Comparison of ENCODE assay signal across 12 mouse cellular contexts in genomic region chr2:52211358-52211899, GRCm38 (mm10).
DNase-seq lines count a peak whose midpoint lies in the region; ATAC-seq lines count a peak whose summit lies in the region.
"Had no signal": no experiment of that assay in that cellular context is flagged by ENCODE, and none has a peak within 500 bp of the region (broad histone marks: within the 10 kb centered on the region; RNA-seq: fewer than 3 reads in every experiment).

No protein-coding gene starts in this region.

- 0 out of 2 replicates have a peak, but pooled peaks cover 2% of the 10 kb centered on the region for H3K4me1 ChIP-seq in lung, embryonic 16.5 days (replicated peaks; ENCODE audit: control insufficient read depth, insufficient read depth, low read length)
- H3K4me1 ChIP-seq: neural tube, embryonic 12.5 days had no signal

- no peak overlapping the region for H3K4me2 ChIP-seq in lung, embryonic 16.5 days (ENCODE audit: low read depth, low read length)
- H3K4me2 ChIP-seq: neural tube, embryonic 12.5 days had no signal

- H3K36me3 ChIP-seq in lung, embryonic 16.5 days (ENCODE audit: control insufficient read depth, insufficient read depth, low read length) = no peaks in the 10 kb centered on the region
- H3K36me3 ChIP-seq: neural tube, embryonic 12.5 days had no signal

- no peaks in the 10 kb centered on the region for H3K9me3 ChIP-seq in lung, embryonic 16.5 days (ENCODE audit: control insufficient read depth, low read length)
- H3K9me3 ChIP-seq: neural tube, embryonic 12.5 days had no signal

- peak; percentile 29 for DNase-seq in embryo, embryonic 10 days (ENCODE audit: low spot score)
- DNase-seq in embryo, embryonic 9.5 days (ENCODE audit: extremely low spot score) = no peak
- peak; percentile 29 for DNase-seq in left cerebral cortex, postnatal 4 days
- DNase-seq in left cerebral cortex, postnatal 14 days (ENCODE audit: low spot score in 2 of 2) = no peak
- DNase-seq in cerebellum, adult 9-10 months = peak; percentile 79
- DNase-seq in left cerebral cortex, adult 9 months (ENCODE audit: low spot score in 2 of 2) = no peak
- no peak for DNase-seq in ovary, postnatal 10 days (ENCODE audit: low spot score)
- DNase-seq: heart, adult 18-20 months had no signal

- no peak overlapping the region for H3K9ac ChIP-seq in lung, embryonic 16.5 days (ENCODE audit: low read length)
- H3K9ac ChIP-seq: neural tube, embryonic 12.5 days had no signal

- intact Hi-C loops in left cerebral cortex, postnatal 4 days (cut with DNase I) = no loop called here
- intact Hi-C loops in left cerebral cortex, postnatal 14 days (cut with DNase I) = no loop called here

- no peaks in the 10 kb centered on the region for H3K27me3 ChIP-seq in lung, embryonic 16.5 days (ENCODE audit: control insufficient read depth, insufficient read depth, low read depth, low read length)
- H3K27me3 ChIP-seq: neural tube, embryonic 12.5 days had no signal

- no peak overlapping the region for H3K4me3 ChIP-seq in lung, embryonic 16.5 days (ENCODE audit: low read length)
- H3K4me3 ChIP-seq: left cerebral cortex, adult 2 months; neural tube, embryonic 12.5 days had no signal

- H3K27ac ChIP-seq in lung, embryonic 16.5 days (ENCODE audit: low read length) = no peak overlapping the region
- H3K27ac ChIP-seq: left cerebral cortex, adult 2 months; neural tube, embryonic 12.5 days had no signal

- ATAC-seq in lung, embryonic 16.5 days (ENCODE audit: low read depth) = peak; percentile 92
- ATAC-seq: intestine, embryonic 16.5 days had no signal

- WGBS in lung, embryonic 16.5 days = 39% methylated on average over 5 of the region's 5 CpGs

Comparison
In these comparisons a context has a peak if more than half of its experiments do, and no peak if none do; other contexts are left out.
1. DNase-seq: peak in embryo, embryonic 10 days (single experiment), left cerebral cortex, postnatal 4 days (single experiment) and cerebellum, adult 9-10 months (single experiment); none in embryo, embryonic 9.5 days (single experiment), left cerebral cortex, postnatal 14 days (0 of 2), left cerebral cortex, adult 9 months (0 of 2) and ovary, postnatal 10 days (single experiment).